Mouse (Mus musculus) megakaryocyte, embryonic 14.5 days (primary cell): ENCODE measurements around the gene Ccdc34.

Source experiments
- FLI1 ChIP-seq: IDR thresholded peaks from 2 replicates; pipeline ENCODE4 v1.6.1; 2012; ENCODE audit warnings: low read length, inconsistent platforms, mixed read lengths
- GATA1 ChIP-seq: IDR thresholded peaks from 3 replicates; pipeline ENCODE4 v1.6.1; 2012; ENCODE audit warnings: mixed read lengths, low read length, inconsistent platforms, borderline replicate concordance

DNA sequence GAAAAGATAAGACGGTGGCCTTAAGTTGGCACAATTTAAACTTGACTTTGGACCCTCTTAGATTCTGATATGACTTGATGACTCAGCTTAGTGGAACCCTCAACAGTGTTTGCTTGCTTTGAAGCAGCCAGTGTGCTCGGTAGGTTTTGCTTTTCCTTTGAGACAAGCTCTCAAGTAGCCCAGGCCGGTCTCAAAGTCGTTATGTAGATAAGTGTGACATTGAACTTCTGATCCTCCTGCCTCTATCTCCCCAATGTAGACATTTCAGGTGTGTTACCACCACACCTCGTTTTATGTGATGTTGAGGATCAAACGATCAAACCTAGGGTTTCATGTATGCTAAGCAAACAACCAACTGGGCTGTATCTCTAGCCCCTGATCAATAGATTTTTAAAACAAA is 55.4 kb downstream of the Ccdc34 start:
- TF ChIP-seq GATA1 (no peak), FLI1 (no peak)
